Mouse (Mus musculus) liver, postnatal 0 days (tissue): ENCODE measurements at regions not wholly inside any gene's neighbourhood (a gene's known extent, or its start where the extent isn't known, plus 50 kb on each side); places are given as distances from the start of the nearest gene placed in this dataset.

Experiments
- ATAC-seq: fragments of 200-750 bp; cut with Nextera tagmentation; 2 replicates; pipeline ENCODE4 v1.8.0; 2017; ENCODE audit warnings: mild to moderate bottlenecking, moderate library complexity
- DNase-seq: peaks from one replicate; pipeline ENCODE4 v3.0.0-alpha.2; 2016
- H3K27ac ChIP-seq: fragments of 300-500 bp; sonication (generic); 2 replicates; pipeline ENCODE4 v1.5.1; 2014; ENCODE audit warnings: antibody characterized with exemption, moderate library complexity, mild to moderate bottlenecking, low read depth
- H3K27me3 ChIP-seq: fragments of 300-500 bp; sonication (generic); 2 replicates; pipeline ENCODE4 v1.6.1; 2014; ENCODE audit warnings: low read length, control low read depth, mixed read lengths; ENCODE audit not compliant: insufficient read depth
- H3K36me3 ChIP-seq: fragments of 300-500 bp; sonication (generic); replicated peaks from 2 replicates; pipeline ENCODE4 v1.6.1; 2014; ENCODE audit warnings: mild to moderate bottlenecking, control low read depth, low read length, moderate library complexity, mixed read lengths; ENCODE audit not compliant: insufficient read depth
- H3K4me1 ChIP-seq: fragments of 300-500 bp; sonication (generic); 2 replicates; pipeline ENCODE4 v1.6.1; 2014; ENCODE audit warnings: antibody characterized with exemption, mild to moderate bottlenecking, control low read depth; ENCODE audit not compliant: insufficient read depth
- H3K4me2 ChIP-seq: fragments of 300-500 bp; sonication (generic); 2 replicates; pipeline ENCODE4 v1.6.1; 2014; ENCODE audit warnings: low read depth, mild to moderate bottlenecking, low read length, moderate library complexity, mixed read lengths
- H3K4me3 ChIP-seq: fragments of 300-500 bp; sonication (generic); 2 replicates; pipeline ENCODE4 v1.5.1; 2014; ENCODE audit warnings: low read depth, low read length
- H3K9ac ChIP-seq: fragments of 300-500 bp; sonication (generic); replicated peaks from 2 replicates; pipeline ENCODE4 v1.6.1; 2014; ENCODE audit warnings: mild to moderate bottlenecking, moderate library complexity
- H3K9me3 ChIP-seq: fragments of 300-500 bp; sonication (generic); 2 replicates; pipeline ENCODE4 v1.6.1; 2016; ENCODE audit warnings: mild to moderate bottlenecking, control low read depth, low read length, mixed read lengths
- CTCF ChIP-seq: sonication (generic); IDR thresholded peaks from 2 replicates; pipeline ENCODE4 v1.5.1; 2016; ENCODE audit warnings: antibody characterized with exemption, low read depth
- EP300 ChIP-seq: IDR thresholded peaks from 2 replicates; pipeline ENCODE4 v1.6.1; 2016; ENCODE audit warnings: antibody characterized with exemption, low read depth, mild to moderate bottlenecking
- WGBS: fragments of 180-500 bp; shearing (Covaris S2); extraction: QIAGEN DNeasy Blood & Tissue Kit; methylation state at CpG from one replicate; pipeline ENCODE4 v1.1.7; 2014; ENCODE audit not compliant: insufficient replicate concordance; 5-methylcytosine and 5-hydroxymethylcytosine counted together

- H3K27ac ChIP-seq: no peak overlapping the region
- no peaks in the 10 kb centered on the region for H3K9me3 ChIP-seq
- H3K4me3 ChIP-seq: no peak overlapping the region
- H3K4me2 ChIP-seq: no peak overlapping the region
- WGBS: 71% methylated on average over 7 of the region's 7 CpGs
- no peaks in the 10 kb centered on the region for H3K27me3 ChIP-seq
- no peak for ATAC-seq
- no peak for DNase-seq
- no peak overlapping the region for H3K9ac ChIP-seq
- no peaks in the 10 kb centered on the region for H3K4me1 ChIP-seq
- no peak for TF ChIP-seq CTCF
- no peak for TF ChIP-seq EP300
- no peaks in the 10 kb centered on the region for H3K36me3 ChIP-seq
Observed at GRCm38 (mm10) chr16:55606447-55607239, 232.1 kb downstream of the Nfkbiz start.

GRCm38 (mm10) chr16:55603611-55604010, 235.1 kb downstream of the Nfkbiz start:
- H3K9me3 ChIP-seq: no peaks in the 10 kb centered on the region
- H3K9ac ChIP-seq: no peak overlapping the region
- H3K4me3 ChIP-seq: no peak overlapping the region
- H3K4me2 ChIP-seq: no peak overlapping the region
- H3K36me3 ChIP-seq: no peaks in the 10 kb centered on the region
- no peaks in the 10 kb centered on the region for H3K4me1 ChIP-seq
- WGBS: 69% methylated on average over 2 of the region's 2 CpGs
- DNase-seq (no peak), ATAC-seq (no peak)
- no peak for TF ChIP-seq EP300
- no peak for TF ChIP-seq CTCF
- H3K27ac ChIP-seq: no peak overlapping the region
- H3K27me3 ChIP-seq: no peaks in the 10 kb centered on the region

- no peak overlapping the region for H3K27ac ChIP-seq
- no peak overlapping the region for H3K9ac ChIP-seq
- ATAC-seq: no peak
- no peak for DNase-seq
- no peaks in the 10 kb centered on the region for H3K27me3 ChIP-seq
- no peaks in the 10 kb centered on the region for H3K36me3 ChIP-seq
- H3K4me2 ChIP-seq: no peak overlapping the region
- TF ChIP-seq EP300 (no peak), CTCF (no peak)
- no peak overlapping the region for H3K4me3 ChIP-seq
- H3K4me1 ChIP-seq: no peaks in the 10 kb centered on the region
- 30% methylated on average over 1 of the region's 1 CpGs for WGBS
- H3K9me3 ChIP-seq: no peaks in the 10 kb centered on the region
Observed at GRCm38 (mm10) chr16:55589382-55589956, 249.2 kb downstream of the Nfkbiz start.

- Histone ChIP-seq H3K4me1 (no peaks in the 10 kb centered on the region), H3K36me3 (no peaks in the 10 kb centered on the region), H3K27me3 (no peaks in the 10 kb centered on the region), H3K4me3 (no peak overlapping the region), H3K27ac (no peak overlapping the region), H3K9ac (no peak overlapping the region), H3K4me2 (no peak overlapping the region), H3K9me3 (no peaks in the 10 kb centered on the region)
- no peak for TF ChIP-seq CTCF
- no peak for TF ChIP-seq EP300
- ATAC-seq (no peak), DNase-seq (no peak)
- 79% methylated on average over 6 of the region's 6 CpGs for WGBS
Observed at GRCm38 (mm10) chr16:55587138-55587537, 251.6 kb downstream of the Nfkbiz start.

GRCm38 (mm10) chr16:55582906-55583305, 255.8 kb downstream of the Nfkbiz start:
- 36% methylated on average over 3 of the region's 3 CpGs for WGBS
- ATAC-seq (no peak), DNase-seq (no peak)
- Histone ChIP-seq H3K4me3 (no peak overlapping the region), H3K4me2 (no peak overlapping the region), H3K36me3 (no peaks in the 10 kb centered on the region), H3K4me1 (no peaks in the 10 kb centered on the region), H3K27ac (no peak overlapping the region), H3K9ac (no peak overlapping the region), H3K27me3 (no peaks in the 10 kb centered on the region), H3K9me3 (no peaks in the 10 kb centered on the region)
- TF ChIP-seq EP300: no peak
- no peak for TF ChIP-seq CTCF

GRCm38 (mm10) chr16:55582029-55582428, 256.7 kb downstream of the Nfkbiz start:
- Histone ChIP-seq H3K9ac (no peak overlapping the region), H3K4me3 (no peak overlapping the region), H3K27me3 (no peaks in the 10 kb centered on the region), H3K27ac (no peak overlapping the region), H3K4me1 (no peaks in the 10 kb centered on the region), H3K4me2 (no peak overlapping the region), H3K9me3 (no peaks in the 10 kb centered on the region), H3K36me3 (no peaks in the 10 kb centered on the region)
- TF ChIP-seq EP300: no peak
- TF ChIP-seq CTCF: no peak
- no peak for DNase-seq
- 91% methylated on average over 7 of the region's 7 CpGs for WGBS
- no peak for ATAC-seq
